Mouse (Mus musculus) C2C12 (cell line): ENCODE results near the gene Timp2.

Source experiments
- CTCF ChIP-seq: IDR thresholded peaks from one replicate; pipeline ENCODE4 v1.5.1; 2011; ENCODE audit not compliant: control insufficient read depth, insufficient read depth, insufficient read length
- MYOG ChIP-seq: IDR thresholded peaks from one replicate; pipeline ENCODE4 v1.6.1; 2011; ENCODE audit not compliant: control insufficient read depth, insufficient read length; ENCODE audit errors: extremely low read depth

DNA sequence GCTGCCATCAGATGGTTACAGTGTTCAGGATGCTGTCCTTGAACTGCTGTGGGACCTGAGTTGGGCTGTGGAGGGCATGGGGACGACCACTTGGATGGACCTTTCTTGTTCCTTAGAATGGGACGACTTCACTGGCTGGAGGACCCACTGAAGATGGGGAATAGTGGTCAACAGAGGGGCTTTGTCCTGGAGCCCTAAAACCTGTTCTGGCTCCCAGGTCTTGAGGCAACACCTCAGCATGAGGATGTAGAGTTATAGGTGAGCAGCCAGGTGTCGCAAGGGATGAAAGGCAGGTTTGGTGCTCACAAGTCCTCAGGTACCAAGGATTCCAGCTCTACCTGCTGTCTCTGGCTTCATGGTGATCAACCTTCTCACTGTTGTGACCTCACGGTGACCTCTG, 29.0 kb downstream of the Timp2 start:
- TF ChIP-seq CTCF = no peak
- no peak for TF ChIP-seq MYOG
